Mouse (Mus musculus) liver, adult 2 months (tissue): ENCODE measurements around the gene Cdc27.
"Not testable (repeated sequence)": the region's sequence is repeated elsewhere in the genome, so short reads cannot be mapped to it uniquely, and the experiment has no call there.

ENCODE experiments used
- CTCF ChIP-seq: fragments of 200-500 bp; IDR thresholded peaks from 2 replicates; pipeline ENCODE4 v1.5.1; 2011; ENCODE audit warnings: low read depth, low read length, control low read depth
- POLR2A ChIP-seq: fragments of 200-500 bp; IDR thresholded peaks from 2 replicates; pipeline ENCODE4 v1.6.1; 2011; ENCODE audit warnings: low read length, control low read depth; ENCODE audit not compliant: insufficient read depth; ENCODE audit errors: extremely low read depth

DNA sequence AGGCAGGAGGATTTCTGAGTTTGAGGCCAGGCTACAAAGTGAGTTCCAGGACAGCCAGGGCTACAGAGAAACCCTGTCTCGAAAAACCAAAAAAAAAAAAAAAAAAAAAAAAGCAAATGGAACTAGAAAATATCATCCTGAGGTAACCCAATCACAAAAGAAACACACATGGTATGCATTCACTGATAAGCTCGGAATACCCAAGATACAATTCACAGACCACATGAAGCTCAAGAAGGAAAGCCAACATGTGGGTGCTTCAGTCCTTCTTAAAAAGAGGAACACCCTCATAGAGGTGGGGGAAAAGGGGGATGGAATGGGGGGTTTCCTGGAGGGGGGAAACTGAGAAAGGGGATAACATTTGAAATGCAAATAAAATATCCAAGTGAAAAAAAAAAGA is 7.1 kb downstream of the Cdc27 start:
- not testable (repeated sequence) for TF ChIP-seq CTCF, POLR2A
